Mouse (Mus musculus): ENCODE data around the gene Ptprd.

DNA sequence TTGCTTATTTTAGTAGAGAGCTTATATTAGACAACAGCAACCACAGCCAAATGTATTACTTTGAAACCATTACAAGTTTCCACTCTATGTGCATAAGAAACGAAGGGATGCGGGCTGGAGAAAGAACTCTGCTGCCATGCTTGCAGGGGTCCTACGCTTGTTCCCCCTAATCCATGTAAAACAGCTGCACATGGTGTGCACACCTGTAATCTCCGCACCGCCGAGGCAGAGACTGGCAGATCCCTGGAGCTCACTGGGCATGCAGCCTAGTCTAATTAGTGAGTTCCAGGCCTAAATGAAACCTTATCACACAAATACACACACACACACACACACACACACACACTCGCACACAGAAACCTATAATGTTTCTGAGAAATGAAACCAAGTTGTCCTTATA lies 1365.5 kb downstream of the Ptprd start:
- TF ChIP-seq POLR2A (IDR thresholded peaks at IDR 0.05; ENCODE audit: low read depth, low read length) (no peak), CTCF (IDR thresholded peaks at IDR 0.05; ENCODE audit: extremely low read depth, insufficient read depth, insufficient read length, insufficient replicate concordance) (no peak)
